Mouse (Mus musculus): ENCODE measurements around the gene Neurl2. TPM values are rescaled to one million over a fixed set of nuclear protein-coding genes. Genes with fewer than 3 reads are reported as not detected.
"Not testable (repeated sequence)": the region's sequence is repeated elsewhere in the genome, so short reads cannot be mapped to it uniquely, and the experiment has no call there.

Neurl2 gene
- polyA plus RNA-seq, 1 experiment from 2014 or later: 6.7 TPM

DNA sequence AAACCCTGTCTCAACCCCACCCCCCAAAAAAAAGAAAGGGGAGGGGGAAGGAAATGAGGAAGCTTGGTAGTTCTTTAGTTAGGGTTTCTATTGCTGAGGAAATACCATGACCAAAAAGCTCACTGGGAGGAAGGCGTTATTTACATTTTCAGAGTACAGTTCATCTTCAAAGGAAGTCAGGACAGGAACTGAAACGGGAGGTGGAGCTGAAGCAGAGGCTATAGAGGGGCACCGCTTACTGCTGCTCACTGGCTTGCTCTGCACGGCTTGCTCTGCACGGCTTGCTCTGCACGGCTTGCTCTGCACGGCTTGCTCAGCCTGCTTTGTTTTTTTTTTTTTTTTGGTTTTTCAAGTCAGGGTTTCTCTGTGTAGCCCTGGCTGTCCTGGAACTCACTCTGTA, 35.2 kb upstream of the Neurl2 start:
- H3K27me3 ChIP-seq: no peaks in the 10 kb centered on the region
- no peak overlapping the region for H3K9ac ChIP-seq
- no peaks in the 10 kb centered on the region for H3K36me3 ChIP-seq
- H3K9me3 ChIP-seq: peaks cover 6% of the 10 kb centered on the region; the same call in 1 of the 2 replicates
- 86% methylated on average over 7 of the region's 7 CpGs for WGBS
- no peak overlapping the region for H3K27ac ChIP-seq
- no peak overlapping the region for H3K4me3 ChIP-seq
- ATAC-seq (ENCODE audit: low FRiP score, low read depth): peak; percentile 32; the same call in 1 of the 2 replicates
- H3K4me2 ChIP-seq (replicated peaks): no peak overlapping the region
- H3K4me1 ChIP-seq: no peaks in the 10 kb centered on the region

DNA sequence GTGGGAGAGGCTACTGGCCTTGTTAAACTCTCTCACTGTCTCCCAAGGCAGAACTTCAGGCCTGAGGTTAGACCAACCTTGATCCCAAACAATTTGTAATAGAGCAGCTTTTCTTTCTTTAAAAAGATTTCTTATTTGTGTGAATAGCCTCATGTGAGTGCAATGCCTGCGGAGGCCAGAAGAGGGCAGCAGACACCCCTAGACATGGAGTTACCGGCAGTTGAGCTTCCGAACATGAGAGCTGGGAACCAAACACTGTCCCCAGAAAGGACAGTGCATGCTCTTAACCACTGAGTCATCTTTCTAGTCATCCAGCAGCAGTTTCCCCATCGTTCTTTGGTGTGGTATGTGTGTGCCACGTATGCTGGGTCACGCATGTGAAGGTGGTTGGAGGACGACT, 34.3 kb upstream of the Neurl2 start:
- no peak for ATAC-seq (ENCODE audit: low FRiP score, low read depth)
- Histone ChIP-seq H3K9ac (no peak overlapping the region), H3K27me3 (no peaks in the 10 kb centered on the region), H3K4me1 (peaks cover 2% of the 10 kb centered on the region; the same call in 1 of the 2 replicates), H3K9me3 (peaks cover 6% of the 10 kb centered on the region; the same call in 1 of the 2 replicates), H3K4me2 (replicated peaks) (no peak overlapping the region), H3K36me3 (no peaks in the 10 kb centered on the region), H3K4me3 (no peak overlapping the region), H3K27ac (no peak overlapping the region)
- WGBS: 93% methylated on average over 7 of the region's 7 CpGs

DNA sequence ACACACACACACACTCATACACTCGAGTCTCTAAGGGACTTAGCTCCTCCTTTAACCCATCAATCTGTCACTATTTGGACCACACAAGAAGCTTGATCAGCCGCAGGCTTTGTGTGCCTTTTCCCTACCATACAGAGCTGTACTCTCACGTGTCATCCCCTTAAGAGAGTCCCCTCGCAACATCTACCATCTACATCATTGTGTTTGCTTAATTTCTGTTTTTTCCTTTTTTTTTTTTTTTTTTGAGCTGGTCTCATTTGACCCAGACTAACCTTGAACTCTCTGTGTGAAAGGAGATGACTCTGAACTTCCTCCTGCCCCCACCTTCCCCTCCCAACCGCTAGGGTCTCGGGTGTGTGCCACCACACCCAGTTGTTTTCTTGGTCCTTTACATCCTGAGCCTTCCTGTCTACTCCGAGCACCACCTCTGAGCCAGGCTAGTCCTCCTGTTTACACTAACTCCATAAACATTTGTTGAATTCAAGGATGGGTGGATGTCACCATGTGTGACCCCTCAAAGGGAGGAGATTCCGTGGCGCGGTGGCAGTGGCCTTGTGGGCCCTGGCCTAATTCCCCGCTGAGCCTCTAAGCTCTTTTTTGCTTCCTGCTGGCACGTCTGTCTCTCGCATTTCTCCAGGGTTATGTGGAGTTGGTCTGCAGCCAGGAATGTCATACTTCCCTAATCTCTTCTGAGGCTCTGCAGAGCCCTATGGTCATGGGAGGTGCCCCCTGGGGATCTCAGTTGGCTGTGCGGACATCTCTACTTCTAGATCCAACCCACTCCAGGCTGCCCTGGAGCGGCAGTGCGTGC, 33.7 kb upstream of the Neurl2 start:
- no peak overlapping the region for H3K27ac ChIP-seq
- H3K4me2 ChIP-seq (replicated peaks): no peak overlapping the region
- no peaks in the 10 kb centered on the region for H3K36me3 ChIP-seq
- no peaks in the 10 kb centered on the region for H3K27me3 ChIP-seq
- WGBS: 60% methylated on average over 16 of the region's 16 CpGs
- H3K9ac ChIP-seq: no peak overlapping the region
- peaks cover 6% of the 10 kb centered on the region; the same call in 1 of the 2 replicates for H3K9me3 ChIP-seq
- ATAC-seq (ENCODE audit: low FRiP score, low read depth): peak; percentile 31; the same call in 1 of the 2 replicates
- peaks cover 9% of the 10 kb centered on the region for H3K4me1 ChIP-seq
- no peak overlapping the region for H3K4me3 ChIP-seq

DNA sequence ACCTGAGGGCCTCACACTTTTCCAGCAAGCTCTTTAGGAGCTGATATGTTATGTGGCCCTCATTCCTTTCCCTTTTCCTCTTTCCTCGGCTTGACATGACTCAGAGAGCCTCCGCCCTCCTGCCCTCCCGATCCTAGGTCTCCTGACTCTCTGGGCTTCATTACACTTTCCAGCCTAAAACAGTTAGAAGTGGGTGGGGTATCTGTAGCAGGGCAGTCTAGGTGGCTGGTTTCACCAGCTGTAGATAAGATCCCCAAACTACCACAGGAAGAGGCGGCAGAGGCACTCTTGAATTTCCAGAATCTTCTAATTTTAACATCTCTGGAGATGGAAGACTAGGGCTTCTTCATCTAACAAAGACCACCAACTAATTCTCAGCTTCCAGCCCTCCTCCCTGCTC, 31.3 kb upstream of the Neurl2 start:
- Histone ChIP-seq H3K4me3 (no peak overlapping the region), H3K9ac (no peak overlapping the region), H3K9me3 (peaks cover 6% of the 10 kb centered on the region; the same call in 1 of the 2 replicates), H3K36me3 (no peaks in the 10 kb centered on the region), H3K27ac (no peak overlapping the region), H3K4me1 (peaks cover 11% of the 10 kb centered on the region), H3K4me2 (replicated peaks) (no peak overlapping the region), H3K27me3 (peaks cover 6% of the 10 kb centered on the region)
- no peak for ATAC-seq (ENCODE audit: low FRiP score, low read depth)
- 65% methylated on average over 4 of the region's 4 CpGs for WGBS

DNA sequence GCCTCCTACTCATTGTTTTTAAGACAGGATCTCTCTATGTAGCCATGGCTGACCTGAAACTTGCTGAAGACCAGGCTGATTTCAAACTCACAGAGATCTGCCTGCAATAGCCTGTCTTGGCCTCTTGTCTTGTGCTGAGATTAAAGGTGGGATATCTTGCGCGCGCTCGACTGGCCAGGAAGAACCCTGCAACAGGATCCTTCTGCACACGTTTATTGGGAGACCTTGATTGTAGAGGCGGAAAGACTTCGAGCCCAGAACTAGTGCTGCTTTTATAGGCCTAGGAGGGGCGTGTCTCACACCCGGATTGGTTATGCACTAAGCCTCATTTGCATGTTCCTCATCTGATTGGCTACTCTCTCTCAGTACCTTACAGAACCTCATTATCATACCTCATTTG, 30.2 kb upstream of the Neurl2 start:
- not testable (repeated sequence) for H3K9ac ChIP-seq; ATAC-seq (ENCODE audit: low FRiP score, low read depth); H3K4me3 ChIP-seq; H3K36me3 ChIP-seq; H3K4me2 ChIP-seq (replicated peaks); H3K27ac ChIP-seq; H3K9me3 ChIP-seq
- peaks cover 16% of the 10 kb centered on the region for H3K27me3 ChIP-seq
- 87% methylated on average over 8 of the region's 9 CpGs for WGBS
- peaks cover 11% of the 10 kb centered on the region for H3K4me1 ChIP-seq

DNA sequence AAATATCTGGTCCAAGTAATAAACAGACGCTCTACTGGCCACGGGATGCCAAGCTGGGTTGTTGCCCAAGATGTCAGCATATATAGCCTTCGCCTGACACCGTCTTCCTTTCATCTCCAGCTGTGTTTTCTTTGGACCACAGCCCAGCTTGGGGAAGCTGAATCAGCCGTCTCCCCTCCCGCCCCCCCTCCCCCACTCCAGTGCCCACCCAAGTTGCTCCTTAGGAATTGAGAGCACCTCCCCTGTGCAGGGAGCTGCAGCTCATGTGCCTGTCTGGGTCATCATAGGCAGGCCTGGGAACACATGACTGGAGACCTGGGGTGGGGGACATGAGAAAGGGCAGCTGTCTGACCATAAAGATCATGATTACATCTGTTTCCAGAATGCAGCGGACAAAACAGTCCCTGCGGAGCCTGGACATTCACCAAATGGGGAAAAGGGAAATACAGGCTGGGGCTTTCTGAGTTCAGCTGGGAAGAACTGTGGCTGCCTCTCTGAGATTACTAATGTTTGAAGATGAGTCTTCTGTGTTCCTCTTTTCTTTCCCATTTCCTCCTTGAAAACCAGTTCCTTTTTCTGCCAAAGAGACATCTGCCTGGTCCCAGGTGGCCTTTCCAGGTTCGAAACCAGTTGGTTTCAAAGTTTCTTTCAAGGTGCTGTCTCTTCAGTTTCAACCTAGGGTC, 29.1 kb upstream of the Neurl2 start:
- H3K4me3 ChIP-seq: no peak overlapping the region
- peaks cover 19% of the 10 kb centered on the region for H3K4me1 ChIP-seq
- no peak overlapping the region for H3K4me2 ChIP-seq (replicated peaks)
- no peak overlapping the region for H3K9ac ChIP-seq
- H3K27ac ChIP-seq: peak overlapping the region; percentile 33; the same call in 1 of the 2 replicates
- peaks cover 27% of the 10 kb centered on the region for H3K27me3 ChIP-seq
- WGBS: 28% methylated on average over 9 of the region's 9 CpGs
- no peaks in the 10 kb centered on the region for H3K36me3 ChIP-seq
- ATAC-seq (ENCODE audit: low FRiP score, low read depth): peak; percentile 66
- no peaks in the 10 kb centered on the region for H3K9me3 ChIP-seq

DNA sequence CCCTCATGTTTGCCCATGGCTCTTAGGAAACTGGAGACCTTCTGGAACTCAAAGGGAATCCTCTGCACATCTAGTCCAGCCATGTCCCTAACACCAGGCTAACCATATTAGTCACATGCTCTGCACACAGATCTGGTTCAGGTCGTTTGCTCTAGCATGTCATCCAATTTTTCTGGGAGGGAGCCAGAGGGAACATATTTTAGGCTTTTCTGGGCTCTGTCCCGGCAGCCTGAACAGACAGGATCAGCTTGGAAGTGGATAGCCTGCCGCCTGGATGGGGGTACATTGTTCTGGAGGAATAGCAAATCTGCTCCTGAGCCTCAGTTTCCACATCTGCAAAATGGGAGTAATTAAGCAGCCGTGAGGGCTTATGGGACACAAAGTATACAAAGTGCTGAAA, 27.8 kb upstream of the Neurl2 start:
- no peaks in the 10 kb centered on the region for H3K36me3 ChIP-seq
- ATAC-seq (ENCODE audit: low FRiP score, low read depth): no peak
- H3K27me3 ChIP-seq: peaks cover 39% of the 10 kb centered on the region
- peaks cover 30% of the 10 kb centered on the region for H3K4me1 ChIP-seq
- H3K27ac ChIP-seq: no peak overlapping the region
- WGBS: 77% methylated on average over 4 of the region's 4 CpGs
- no peak overlapping the region for H3K4me3 ChIP-seq
- no peak overlapping the region for H3K4me2 ChIP-seq (replicated peaks)
- H3K9ac ChIP-seq: no peak overlapping the region
- H3K9me3 ChIP-seq: no peaks in the 10 kb centered on the region

DNA sequence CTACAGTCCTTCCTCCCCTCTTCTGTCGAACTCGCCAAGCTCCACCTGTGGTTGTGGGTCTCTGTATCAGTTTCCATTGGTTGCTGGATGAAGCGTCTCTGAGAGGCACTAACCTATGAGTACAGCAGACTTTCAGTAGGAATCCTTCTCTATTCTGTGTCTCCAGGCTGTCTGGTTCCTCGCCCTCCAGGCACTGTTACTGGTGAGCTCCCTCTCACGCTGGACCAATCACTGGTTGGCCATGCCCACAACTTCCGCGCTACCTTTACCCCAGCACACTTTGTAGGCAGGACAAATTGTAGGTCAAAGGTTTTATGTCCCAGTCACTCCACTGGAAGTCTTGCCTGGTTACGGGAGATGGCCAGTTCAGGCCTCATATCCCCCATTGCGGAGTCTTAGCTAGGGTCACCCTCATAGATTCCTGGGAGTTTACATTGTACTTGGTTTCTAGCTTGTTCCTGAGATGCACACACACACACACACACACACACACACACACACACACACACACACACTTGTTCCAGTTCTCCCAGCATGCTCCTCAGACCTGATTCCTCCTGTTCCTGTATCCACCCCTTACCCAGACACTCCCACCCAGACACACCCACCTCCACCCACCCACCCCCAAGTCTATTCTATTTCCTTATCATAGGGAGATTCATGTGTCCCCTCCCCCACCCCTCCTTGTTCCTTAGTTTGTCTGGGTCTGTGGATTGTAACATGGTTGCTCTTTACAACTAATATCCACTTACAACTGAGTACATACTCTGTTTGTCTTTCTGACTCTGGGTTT, 26.6 kb upstream of the Neurl2 start:
- no peak overlapping the region for H3K4me2 ChIP-seq (replicated peaks)
- no peak for ATAC-seq (ENCODE audit: low FRiP score, low read depth)
- no peak overlapping the region for H3K4me3 ChIP-seq
- no peak overlapping the region for H3K27ac ChIP-seq
- no peaks in the 10 kb centered on the region for H3K36me3 ChIP-seq
- no peaks in the 10 kb centered on the region for H3K9me3 ChIP-seq
- H3K4me1 ChIP-seq: peaks cover 30% of the 10 kb centered on the region
- H3K9ac ChIP-seq: no peak overlapping the region
- WGBS: 50% methylated on average over 9 of the region's 9 CpGs
- H3K27me3 ChIP-seq: peaks cover 52% of the 10 kb centered on the region

DNA sequence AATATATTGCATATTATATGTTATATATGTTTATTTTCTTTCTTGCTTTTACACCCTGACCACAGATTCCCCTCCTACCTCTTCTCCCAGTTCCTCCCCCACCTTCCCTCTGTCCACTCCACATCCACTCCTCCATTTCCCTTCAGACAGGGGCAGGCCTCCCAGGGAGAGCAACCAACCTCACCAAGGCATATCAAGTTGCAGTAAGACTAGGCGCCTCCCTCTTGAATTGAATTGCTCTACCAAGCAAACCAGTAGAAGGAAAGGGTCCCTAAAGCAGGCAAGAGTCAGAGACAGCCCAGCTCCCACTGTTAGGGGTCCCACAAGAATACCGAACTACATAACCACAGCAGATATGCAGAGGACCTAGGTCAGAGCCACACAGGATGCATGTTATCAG, 25.9 kb upstream of the Neurl2 start:
- Histone ChIP-seq H3K9ac (no peak overlapping the region), H3K4me3 (no peak overlapping the region), H3K27me3 (peaks cover 59% of the 10 kb centered on the region), H3K9me3 (no peaks in the 10 kb centered on the region), H3K36me3 (no peaks in the 10 kb centered on the region), H3K27ac (no peak overlapping the region), H3K4me1 (peaks cover 30% of the 10 kb centered on the region), H3K4me2 (replicated peaks) (no peak overlapping the region)
- 42% methylated on average over 2 of the region's 2 CpGs for WGBS
- ATAC-seq (ENCODE audit: low FRiP score, low read depth): no peak

DNA sequence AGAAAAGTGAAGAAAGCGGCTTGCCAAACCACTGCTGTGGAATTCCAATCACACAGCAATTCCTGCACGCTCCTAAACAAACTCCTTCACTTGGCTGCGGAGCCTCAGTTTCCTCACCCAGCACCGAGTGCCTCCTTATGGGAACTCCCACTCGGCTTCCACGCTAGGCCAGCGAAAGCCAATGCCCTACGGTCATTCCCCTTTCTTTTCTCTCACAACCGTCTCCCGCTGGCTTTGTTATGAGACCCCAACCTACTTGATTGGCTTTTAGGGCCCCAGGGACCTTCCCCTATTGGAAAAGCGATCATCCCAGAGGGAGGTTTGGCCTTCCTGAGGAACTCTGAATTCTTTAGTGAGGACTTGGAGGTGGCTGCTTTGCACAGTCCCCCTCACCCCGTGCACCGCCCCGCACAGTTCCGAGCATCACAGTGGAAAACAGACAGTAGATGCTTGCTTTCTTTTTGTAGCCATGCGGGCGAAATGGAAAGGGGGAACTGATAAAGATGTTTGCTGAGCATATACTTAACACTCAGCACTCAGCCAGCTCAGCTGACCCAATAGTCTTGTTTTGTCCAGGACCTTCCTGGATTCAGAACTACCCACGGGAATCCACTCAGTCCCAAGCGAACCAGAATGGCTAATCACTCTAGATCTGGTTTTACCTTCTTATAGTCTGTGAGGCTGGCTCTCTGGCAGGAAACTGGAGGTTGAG, 24.7 kb upstream of the Neurl2 start:
- no peaks in the 10 kb centered on the region for H3K36me3 ChIP-seq
- peaks cover 66% of the 10 kb centered on the region for H3K27me3 ChIP-seq
- H3K9ac ChIP-seq: peak overlapping the region; percentile 64; the same call in 1 of the 2 replicates
- H3K4me3 ChIP-seq: peak overlapping the region; percentile 52
- no peak for ATAC-seq (ENCODE audit: low FRiP score, low read depth)
- WGBS: 5% methylated on average over 19 of the region's 19 CpGs
- 0 out of 2 replicates have a peak overlapping the region, but pooled peaks have one; percentile 34 for H3K27ac ChIP-seq
- H3K9me3 ChIP-seq: no peaks in the 10 kb centered on the region
- peaks cover 30% of the 10 kb centered on the region for H3K4me1 ChIP-seq
- peak overlapping the region; percentile 96 for H3K4me2 ChIP-seq (replicated peaks)

DNA sequence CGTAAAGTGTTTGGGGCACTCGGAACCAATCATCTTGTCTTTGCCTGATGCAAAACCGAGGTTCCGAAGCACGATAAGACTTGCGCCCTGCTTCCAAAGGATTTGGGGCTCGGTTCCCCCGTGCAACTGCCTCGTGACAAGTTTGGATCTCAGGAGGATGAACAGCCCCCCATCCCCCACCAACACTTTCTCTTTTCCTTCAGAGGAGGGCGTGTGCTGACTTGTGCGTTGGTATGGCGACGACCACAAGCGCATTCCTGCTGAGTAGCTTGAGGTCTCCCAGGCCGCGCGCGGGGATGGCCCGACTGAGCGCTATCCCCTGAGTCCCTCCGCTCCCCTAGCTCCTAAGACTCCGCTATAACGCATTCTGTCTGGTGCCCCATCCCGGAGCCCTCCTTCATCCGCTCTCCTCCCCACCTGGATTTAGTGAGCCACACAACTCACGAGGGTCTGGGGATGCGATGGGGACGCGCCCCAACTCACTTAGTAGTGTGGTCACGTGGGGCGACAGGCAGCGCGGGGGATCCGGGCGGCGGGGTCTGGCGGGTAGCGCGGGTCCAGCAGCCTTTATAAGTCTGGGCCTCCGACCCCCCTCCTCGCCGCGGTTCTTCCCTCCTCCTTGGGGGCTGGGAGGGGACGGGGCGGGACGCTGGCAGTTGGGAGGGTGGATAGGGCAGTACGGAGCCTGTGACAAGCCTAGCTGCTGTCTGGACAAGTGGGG, 24.0 kb upstream of the Neurl2 start, which contains the start of gene Pltp:
Gene Pltp, minus strand, starts transcription at position 611 of the 721 bp plus-strand sequence.
- WGBS: under 1% methylated on average over 47 of the region's 47 CpGs
- Histone ChIP-seq H3K27ac (peak within 1 kb of the TSS; percentile 52), H3K27me3 (peaks cover 72% of the 10 kb centered on the region)

More for the DNA sequence above, 24.0 kb upstream of the Neurl2 start, which contains the start of gene Pltp:
- peaks cover 25% of the 10 kb centered on the region for H3K4me1 ChIP-seq
- H3K36me3 ChIP-seq: no peaks in the 10 kb centered on the region
- no peaks in the 10 kb centered on the region for H3K9me3 ChIP-seq
- peak within 1 kb of the TSS; percentile 64 for H3K9ac ChIP-seq
- H3K4me3 ChIP-seq: peak within 1 kb of the TSS; percentile 52
- H3K4me2 ChIP-seq (replicated peaks): peak within 1 kb of the TSS; percentile 96
- ATAC-seq (ENCODE audit: low FRiP score, low read depth): peak; percentile 58

Measured in limb, embryonic 13.5 days (tissue).